Mouse (Mus musculus) ES-Bruce4 (cell line): ENCODE measurements around the gene Nsmf. TPM values are rescaled to one million over a fixed set of nuclear protein-coding genes. Genes with fewer than 3 reads are reported as not detected.

ENCODE experiments used
- H3K27ac ChIP-seq: 2 replicates; pipeline ENCODE4 v1.5.1; 2012; ENCODE audit warnings: low read length, inconsistent platforms; ENCODE audit not compliant: insufficient read depth
- H3K27me3 ChIP-seq: 2 replicates; pipeline ENCODE4 v1.6.1; 2012; ENCODE audit warnings: mild to moderate bottlenecking, low read length, inconsistent platforms; ENCODE audit not compliant: control insufficient read depth, poor library complexity, insufficient read depth, severe bottlenecking
- H3K36me3 ChIP-seq: 2 replicates; pipeline ENCODE4 v1.6.1; 2012; ENCODE audit warnings: inconsistent platforms, mild to moderate bottlenecking, low read length, moderate library complexity; ENCODE audit not compliant: control insufficient read depth, poor library complexity, insufficient read depth, severe bottlenecking
- H3K4me1 ChIP-seq: one replicate; pipeline ENCODE4 v1.8.1; 2011; ENCODE audit warnings: low read length; ENCODE audit not compliant: control insufficient read depth, insufficient read depth
- H3K4me3 ChIP-seq: 2 replicates; pipeline ENCODE4 v1.5.1; 2011; ENCODE audit warnings: low read depth, mild to moderate bottlenecking, low read length
- H3K9ac ChIP-seq: 2 replicates; pipeline ENCODE4 v1.6.1; 2012; ENCODE audit warnings: low read depth, mild to moderate bottlenecking, inconsistent platforms; ENCODE audit not compliant: poor library complexity, severe bottlenecking
- H3K9me3 ChIP-seq: replicated peaks from 2 replicates; pipeline ENCODE4 v1.6.1; 2012; ENCODE audit warnings: mild to moderate bottlenecking, low read length, inconsistent platforms; ENCODE audit not compliant: control insufficient read depth, poor library complexity, insufficient read depth, severe bottlenecking
- CTCF ChIP-seq: IDR thresholded peaks from one replicate; pipeline ENCODE4 v1.8.1; 2011; ENCODE audit warnings: low read depth, low read length
- EP300 ChIP-seq: IDR thresholded peaks from 2 replicates; pipeline ENCODE4 v1.6.1; 2011; ENCODE audit warnings: low read depth, low read length; ENCODE audit not compliant: insufficient read depth
- POLR2A ChIP-seq: IDR thresholded peaks from one replicate; pipeline ENCODE4 v1.8.1; 2011; ENCODE audit warnings: low read length; ENCODE audit not compliant: insufficient read depth
- polyA plus RNA-seq: library from polyadenylated mRNA; stranded (reverse); fragments of >200 nt; gene quantifications from 2 replicates; pipeline ENCODE4 v1.2.4, GENCODE M21; 2011; ENCODE audit warnings: low read depth; ENCODE audit not compliant: missing spikeins, insufficient read depth, insufficient read length

The Nsmf gene
- polyA plus RNA-seq, 1 experiment = 14.9 TPM

DNA sequence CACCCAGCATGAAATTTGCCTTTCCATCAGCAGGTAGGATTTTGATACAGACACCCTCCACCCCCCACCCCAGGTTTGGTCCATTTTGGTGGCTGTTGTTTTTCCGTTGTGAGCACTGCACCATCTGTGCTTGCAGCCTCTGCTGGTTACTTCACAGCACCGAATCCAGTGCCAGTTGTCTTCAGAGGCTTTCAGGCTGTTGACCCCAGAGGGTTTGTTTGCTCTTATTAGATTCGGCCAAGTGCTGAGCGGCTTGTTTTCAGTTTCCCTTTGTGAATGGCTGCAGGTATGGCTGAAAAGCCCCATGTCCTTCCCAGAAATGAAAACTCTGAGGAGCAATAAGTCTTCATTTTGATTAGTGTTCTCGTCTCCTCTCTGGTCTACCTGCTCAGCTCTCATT is 14.1 kb upstream of the Nsmf start:
- no peaks in the 10 kb centered on the region for H3K9me3 ChIP-seq
- H3K4me3 ChIP-seq = no peak overlapping the region
- H3K27me3 ChIP-seq = no peaks in the 10 kb centered on the region
- TF ChIP-seq EP300 = no peak
- no peak for TF ChIP-seq CTCF
- no peak for TF ChIP-seq POLR2A
- no peaks in the 10 kb centered on the region for H3K36me3 ChIP-seq
- H3K27ac ChIP-seq = no peak overlapping the region
- no peak overlapping the region for H3K9ac ChIP-seq
- H3K4me1 ChIP-seq = no peaks in the 10 kb centered on the region

DNA sequence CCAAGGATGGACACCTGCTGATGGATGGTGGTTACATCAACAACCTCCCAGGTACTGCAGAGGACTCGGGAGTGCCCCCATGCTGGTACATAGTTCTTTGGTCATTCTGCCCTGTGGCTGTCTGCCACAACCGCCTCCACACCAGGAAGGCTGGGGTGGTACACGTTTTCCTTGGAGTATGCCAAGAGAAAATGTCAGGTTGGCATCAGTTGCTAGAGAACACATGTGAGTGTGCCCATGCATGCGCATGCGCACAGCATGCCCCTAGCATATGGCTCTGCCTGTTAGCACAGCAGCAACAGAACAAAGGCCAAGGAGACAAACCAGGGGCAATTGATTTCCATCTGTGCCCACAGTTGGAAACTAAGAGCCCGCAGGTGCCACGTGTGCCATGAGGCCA is 3.2 kb upstream of the Nsmf start:
- TF ChIP-seq CTCF = no peak
- no peak for TF ChIP-seq POLR2A
- TF ChIP-seq EP300 = no peak

DNA sequence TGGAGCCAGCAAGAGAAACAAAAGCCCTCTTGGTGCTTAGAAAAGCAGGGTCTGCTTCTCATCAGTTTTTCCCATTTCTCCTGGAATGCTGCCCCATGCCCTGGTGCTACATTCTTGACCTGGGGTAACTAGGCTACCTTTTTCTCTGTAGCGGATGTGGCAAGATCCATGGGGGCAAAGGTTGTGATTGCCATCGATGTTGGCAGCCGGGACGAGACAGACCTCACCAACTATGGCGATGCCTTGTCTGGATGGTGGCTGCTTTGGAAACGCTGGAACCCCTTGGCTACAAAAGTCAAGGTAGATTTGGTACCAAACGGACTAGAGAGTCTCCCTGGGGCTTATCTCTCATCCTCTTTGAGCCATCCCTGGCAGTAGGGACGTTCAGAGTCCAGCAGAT is 2.7 kb upstream of the Nsmf start:
- Histone ChIP-seq H3K36me3 (no peaks in the 10 kb centered on the region), H3K9me3 (no peaks in the 10 kb centered on the region), H3K9ac (no peak overlapping the region), H3K4me3 (no peak overlapping the region), H3K27ac (no peak overlapping the region), H3K27me3 (no peaks in the 10 kb centered on the region), H3K4me1 (no peaks in the 10 kb centered on the region)
- TF ChIP-seq EP300 (no peak), CTCF (no peak), POLR2A (no peak)

More for the DNA sequence above, 3.2 kb upstream of the Nsmf start:
- Histone ChIP-seq H3K4me1 (no peaks in the 10 kb centered on the region), H3K27me3 (no peaks in the 10 kb centered on the region), H3K27ac (no peak overlapping the region), H3K4me3 (no peak overlapping the region), H3K36me3 (no peaks in the 10 kb centered on the region), H3K9ac (no peak overlapping the region), H3K9me3 (no peaks in the 10 kb centered on the region)

DNA sequence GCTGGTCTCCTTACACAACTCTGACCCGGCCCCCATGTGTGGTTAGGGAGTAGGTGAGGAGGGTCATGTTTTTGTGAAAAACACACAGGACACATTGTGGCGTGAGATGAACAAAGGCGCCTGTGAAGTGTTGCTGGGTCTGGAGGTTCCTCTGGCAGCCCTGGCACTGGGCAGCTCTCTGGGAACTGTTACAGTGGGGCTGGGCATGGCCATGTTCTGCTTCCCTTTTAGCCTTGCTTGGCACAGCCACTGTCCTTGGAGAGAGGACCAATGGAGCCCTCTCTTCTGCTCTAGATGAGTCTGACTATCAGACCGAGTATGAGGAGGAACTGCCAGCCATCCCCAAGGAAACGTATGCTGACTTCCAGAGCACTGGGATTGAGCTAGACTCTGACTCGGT is 1.1 kb upstream of the Nsmf start:
- Histone ChIP-seq H3K27me3 (no peaks in the 10 kb centered on the region), H3K4me3 (no peak overlapping the region), H3K36me3 (no peaks in the 10 kb centered on the region), H3K9me3 (no peaks in the 10 kb centered on the region), H3K9ac (no peak overlapping the region), H3K4me1 (no peaks in the 10 kb centered on the region), H3K27ac (no peak overlapping the region)
- TF ChIP-seq EP300 (no peak), CTCF (no peak), POLR2A (no peak)

DNA sequence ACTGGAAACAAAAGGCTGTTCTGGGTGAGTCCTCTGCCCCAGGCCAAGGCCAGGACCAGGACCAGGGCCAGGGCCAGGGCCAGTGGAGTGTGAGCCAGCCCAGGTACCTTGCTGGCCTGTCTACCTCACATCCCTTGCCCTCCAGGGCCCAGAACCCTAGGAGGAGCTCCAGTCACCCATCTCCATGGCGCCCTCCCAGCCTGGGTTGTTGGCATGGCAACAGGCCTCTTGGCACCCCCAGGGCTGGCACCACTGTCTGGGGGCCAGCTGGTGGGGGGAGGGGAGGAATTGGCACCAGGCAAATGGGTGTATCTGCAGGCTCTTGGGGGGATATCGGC is 882 bp downstream of the Nsmf start:
- TF ChIP-seq POLR2A (no peak), CTCF (no peak), EP300 (no peak)
- H3K27ac ChIP-seq = no peak overlapping the region

DNA sequence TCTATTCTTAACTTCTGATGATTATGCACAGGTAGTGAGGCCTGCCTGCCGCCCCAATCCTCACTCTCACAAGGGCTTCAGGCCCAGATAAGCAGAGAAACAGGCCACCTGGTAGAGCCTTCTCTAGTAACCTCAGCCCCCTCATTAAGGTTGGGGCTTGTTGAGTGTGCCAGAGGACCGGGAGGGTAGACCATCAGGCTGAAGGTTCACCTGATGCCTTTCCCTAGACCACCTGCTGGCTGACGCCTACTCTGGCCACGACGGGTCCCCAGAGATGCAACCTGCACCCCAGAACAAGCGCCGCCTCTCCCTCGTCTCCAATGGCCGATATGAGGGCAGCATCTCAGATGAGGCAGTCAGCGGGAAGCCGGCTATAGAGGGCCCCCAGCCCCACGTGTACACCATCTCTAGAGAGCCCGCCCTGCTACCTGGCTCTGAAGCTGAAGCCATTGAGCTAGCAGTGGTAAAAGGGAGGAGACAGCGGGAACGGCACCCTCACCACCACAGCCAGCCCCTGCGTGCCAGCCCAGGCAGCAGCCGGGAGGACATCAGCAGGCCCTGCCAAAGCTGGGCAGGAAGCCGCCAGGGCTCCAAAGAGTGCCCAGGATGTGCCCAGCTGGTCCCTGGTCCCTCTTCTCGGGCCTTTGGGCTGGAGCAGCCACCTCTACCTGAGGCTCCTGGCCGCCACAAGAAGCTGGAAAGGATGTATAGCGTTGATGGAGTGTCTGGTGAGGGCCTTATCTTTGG is 1.4 kb downstream of the Nsmf start:
- TF ChIP-seq CTCF (no peak), EP300 (no peak), POLR2A (no peak)
- Histone ChIP-seq H3K27ac (no peak overlapping the region), H3K9me3 (no peaks in the 10 kb centered on the region), H3K36me3 (no peaks in the 10 kb centered on the region), H3K27me3 (no peaks in the 10 kb centered on the region), H3K9ac (no peak overlapping the region), H3K4me1 (no peaks in the 10 kb centered on the region), H3K4me3 (no peak overlapping the region)

More for the DNA sequence above, 882 bp downstream of the Nsmf start:
- no peak overlapping the region for H3K4me3 ChIP-seq
- H3K4me1 ChIP-seq = no peaks in the 10 kb centered on the region
- no peaks in the 10 kb centered on the region for H3K36me3 ChIP-seq
- no peaks in the 10 kb centered on the region for H3K27me3 ChIP-seq
- H3K9ac ChIP-seq = no peak overlapping the region
- H3K9me3 ChIP-seq = no peaks in the 10 kb centered on the region
